Mouse (Mus musculus): ENCODE measurements at regions not wholly inside any gene's neighbourhood (a gene's known extent, or its start where the extent isn't known, plus 50 kb on each side); places are given as distances from the start of the nearest gene placed in this dataset.

GRCm38 (mm10) chr4:7228980-7229379, 1009.9 kb downstream of the Car8 start:
- no peak for DNase-seq (ENCODE audit: low read depth, low spot score)

GRCm38 (mm10) chr4:7222922-7223321, 1015.9 kb downstream of the Car8 start:
- DNase-seq (ENCODE audit: low read depth, low spot score): no peak

GRCm38 (mm10) chr4:7220426-7220825, 1018.4 kb downstream of the Car8 start:
- no peak for DNase-seq (ENCODE audit: low read depth, low spot score)

GRCm38 (mm10) chr4:7215048-7216030, 1023.5 kb downstream of the Car8 start:
- DNase-seq (ENCODE audit: low read depth, low spot score): no peak

- no peak for DNase-seq (ENCODE audit: low read depth, low spot score)
Observed at GRCm38 (mm10) chr4:7206987-7207386, 1031.9 kb downstream of the Car8 start.

- DNase-seq (ENCODE audit: low read depth, low spot score): no peak
Observed at GRCm38 (mm10) chr4:7201816-7202215, 1037.0 kb downstream of the Car8 start.

- DNase-seq (ENCODE audit: low read depth, low spot score): no peak
Observed at GRCm38 (mm10) chr4:7199941-7200340, 1038.9 kb downstream of the Car8 start.

GRCm38 (mm10) chr4:7199052-7199451, 1039.8 kb downstream of the Car8 start:
- DNase-seq (ENCODE audit: low read depth, low spot score): no peak

- DNase-seq (ENCODE audit: low read depth, low spot score): no peak
Observed at GRCm38 (mm10) chr4:7196570-7196969, 1042.3 kb downstream of the Car8 start.

GRCm38 (mm10) chr4:7195619-7196018, 1043.2 kb downstream of the Car8 start:
- DNase-seq (ENCODE audit: low read depth, low spot score): no peak

GRCm38 (mm10) chr4:7191912-7192311, 1046.9 kb downstream of the Car8 start:
- DNase-seq (ENCODE audit: low read depth, low spot score): no peak

GRCm38 (mm10) chr4:7191228-7191627, 1047.6 kb downstream of the Car8 start:
- DNase-seq (ENCODE audit: low read depth, low spot score): no peak

- DNase-seq (ENCODE audit: low read depth, low spot score): no peak
Observed at GRCm38 (mm10) chr4:7175030-7175429, 1063.8 kb downstream of the Car8 start.

GRCm38 (mm10) chr4:7172528-7173306, 1066.1 kb downstream of the Car8 start:
- DNase-seq (ENCODE audit: low read depth, low spot score): no peak

- no peak for DNase-seq (ENCODE audit: low read depth, low spot score)
Observed at GRCm38 (mm10) chr4:7171637-7172417, 1067.0 kb downstream of the Car8 start.

- DNase-seq (ENCODE audit: low read depth, low spot score): no peak
Observed at GRCm38 (mm10) chr4:7161411-7161810, 1077.4 kb downstream of the Car8 start.

- DNase-seq (ENCODE audit: low read depth, low spot score): no peak
Observed at GRCm38 (mm10) chr4:7157883-7158282, 1081.0 kb downstream of the Car8 start.

GRCm38 (mm10) chr4:7154256-7154655, 1084.6 kb downstream of the Car8 start:
- no peak for DNase-seq (ENCODE audit: low read depth, low spot score)

GRCm38 (mm10) chr4:7153835-7154234, 1085.0 kb downstream of the Car8 start:
- DNase-seq (ENCODE audit: low read depth, low spot score): no peak

GRCm38 (mm10) chr4:7145756-7146155, 1093.1 kb downstream of the Car8 start:
- DNase-seq (ENCODE audit: low read depth, low spot score): no peak

GRCm38 (mm10) chr4:7144215-7144614, 1094.6 kb downstream of the Car8 start:
- DNase-seq (ENCODE audit: low read depth, low spot score): no peak

GRCm38 (mm10) chr4:7143676-7144075, 1095.2 kb downstream of the Car8 start:
- no peak for DNase-seq (ENCODE audit: low read depth, low spot score)

Measured in embryo, embryonic 11.5 days (tissue).